Mouse (Mus musculus) layer of hippocampus, adult 18-20 months (tissue): ENCODE measurements at regions not wholly inside any gene's neighbourhood (a gene's known extent, or its start where the extent isn't known, plus 50 kb on each side); places are given as distances from the start of the nearest gene placed in this dataset.
"Not testable (repeated sequence)": the region's sequence is repeated elsewhere in the genome, so short reads cannot be mapped to it uniquely, and the experiment has no call there.

ENCODE experiments used
- DNase-seq, 2 experiments: peaks; one replicate each; pipeline ENCODE4 v3.0.0; 2022; ENCODE audit warnings: low spot score in 2 of 2

DNA sequence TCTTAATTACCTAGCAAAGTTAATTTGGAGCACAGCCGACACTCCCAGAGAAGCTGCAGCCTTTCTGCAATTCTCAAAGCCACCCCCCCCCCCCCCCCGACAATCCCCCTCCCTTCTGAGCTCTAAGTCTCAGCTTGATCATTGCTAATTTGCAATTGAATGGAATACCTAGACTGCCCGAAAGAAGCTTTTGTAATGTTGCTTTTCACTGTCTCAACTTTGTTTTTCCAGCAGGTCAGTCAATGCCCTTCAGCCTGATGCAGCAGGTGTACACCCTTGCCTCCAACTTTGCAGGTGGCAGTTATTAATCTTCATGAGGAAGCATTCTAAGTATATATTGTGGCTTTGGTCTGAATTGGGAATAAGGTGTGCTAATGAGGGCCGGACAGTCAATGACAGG, 1006.6 kb upstream of the Gm8797 start:
- DNase-seq = no peak

DNA sequence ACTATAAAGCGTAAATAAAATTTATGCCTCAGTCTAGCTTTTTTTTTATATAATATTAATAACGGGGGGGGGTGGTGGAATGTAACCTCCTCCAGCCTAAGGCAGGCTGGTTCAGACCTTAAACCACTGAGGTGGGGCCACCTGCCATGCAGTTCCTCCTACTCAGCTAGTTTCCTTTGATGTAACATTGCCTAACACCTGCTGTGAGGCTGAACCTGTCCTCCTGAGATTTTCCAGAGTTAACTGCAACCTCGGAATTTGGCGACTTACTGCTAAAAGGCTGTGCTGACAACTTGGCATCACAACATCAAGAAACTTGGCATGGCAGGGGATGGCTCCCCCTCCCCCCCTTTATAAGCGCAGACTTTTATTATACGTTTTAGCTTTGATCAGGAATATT, 1006.0 kb upstream of the Gm8797 start:
- no peak for DNase-seq

DNA sequence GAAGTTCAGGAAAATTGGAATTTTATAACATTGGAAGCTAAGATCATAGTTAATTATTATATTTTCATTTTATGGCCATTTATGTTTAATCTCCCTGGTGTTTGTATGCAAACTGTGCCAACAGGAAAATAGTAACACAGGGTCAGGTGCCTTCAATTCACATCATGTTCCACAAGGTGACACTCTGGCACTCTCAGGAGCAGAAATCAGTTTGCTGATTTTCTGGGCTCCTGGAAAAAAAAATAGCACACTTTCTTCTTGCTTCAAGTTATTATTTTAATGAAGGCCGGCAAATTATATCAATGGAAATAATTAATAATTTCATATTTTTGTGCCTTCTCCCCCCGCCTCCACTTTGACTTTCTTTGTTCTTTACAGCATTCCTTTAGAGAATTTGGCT, 994.5 kb upstream of the Gm8797 start:
- no peak for DNase-seq

DNA sequence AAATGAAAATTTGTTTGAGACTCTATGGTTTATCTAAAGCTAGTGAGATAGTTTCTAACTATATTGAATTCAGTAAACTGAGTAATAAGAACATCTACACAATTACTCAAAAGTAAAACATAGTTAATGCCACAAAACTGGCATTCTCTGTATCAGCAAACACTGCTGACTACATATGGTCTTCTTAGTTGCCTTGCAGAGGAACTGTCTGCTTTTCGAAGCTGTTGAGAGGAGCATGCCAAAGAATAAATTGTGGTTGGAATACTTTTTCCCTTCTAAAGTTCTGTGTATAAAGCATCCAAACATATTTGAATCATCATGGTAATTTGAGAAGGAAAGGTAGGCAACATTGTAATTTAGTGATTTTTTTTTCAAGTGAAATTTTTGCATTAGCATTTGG, 993.5 kb upstream of the Gm8797 start:
- no peak for DNase-seq

DNA sequence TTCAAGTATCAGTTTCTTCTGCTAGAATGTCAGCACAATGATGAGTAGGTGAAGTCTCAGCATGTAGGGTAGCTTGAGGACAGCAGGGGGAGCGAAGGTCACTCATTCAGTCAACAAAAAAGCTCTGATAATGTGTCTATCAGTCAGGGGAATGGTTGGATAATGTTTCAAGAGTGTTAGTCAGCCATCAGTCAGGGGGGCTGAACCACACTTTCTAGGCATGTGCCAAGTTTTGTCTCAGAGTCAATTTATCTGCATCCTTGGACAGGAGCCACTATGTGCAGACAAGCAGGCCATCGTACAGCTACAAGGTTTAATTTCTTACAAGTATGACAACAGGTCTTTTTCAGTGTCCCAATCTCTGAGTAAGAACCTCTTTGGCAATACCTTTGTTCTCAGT, 987.5 kb upstream of the Gm8797 start:
- no peak for DNase-seq

DNA sequence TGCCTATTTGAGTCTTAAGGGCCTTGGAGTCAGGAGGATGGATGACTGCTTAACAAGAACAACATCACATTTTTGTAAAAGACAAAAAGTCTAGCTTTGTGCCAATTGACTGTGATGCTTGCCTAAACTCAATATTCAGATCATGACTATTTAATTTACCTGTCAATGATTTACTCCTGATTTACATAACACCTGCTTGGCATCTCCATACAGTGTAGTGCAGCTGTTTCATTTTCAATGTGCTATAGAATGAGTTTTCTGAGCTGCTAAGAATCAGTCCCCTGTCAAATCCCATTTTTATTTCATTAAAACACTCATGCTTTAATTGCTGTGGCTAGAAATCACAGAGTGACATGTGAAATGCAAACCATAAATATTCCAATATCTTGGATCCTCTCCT, 974.0 kb upstream of the Gm8797 start:
- DNase-seq = no peak

DNA sequence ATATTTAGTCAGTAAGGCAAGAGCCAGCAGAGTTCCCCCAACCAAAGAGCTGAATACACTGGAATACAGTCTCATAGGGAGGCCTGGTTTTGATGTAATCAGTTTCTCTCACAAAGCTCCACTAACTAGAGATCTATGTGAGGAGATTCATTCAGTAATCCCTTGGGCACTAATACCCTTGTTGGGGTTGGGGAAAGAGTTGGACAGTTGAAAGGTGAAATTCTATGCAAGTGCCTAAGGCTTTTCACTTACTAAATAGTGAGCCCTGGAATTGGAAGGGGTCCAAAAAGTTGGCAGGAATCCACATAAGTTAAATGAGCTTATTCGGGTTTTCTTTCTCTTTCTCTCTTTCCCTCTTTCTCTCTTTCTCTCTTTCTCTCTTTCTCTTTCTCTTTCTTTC, 965.4 kb upstream of the Gm8797 start:
- DNase-seq = no peak

DNA sequence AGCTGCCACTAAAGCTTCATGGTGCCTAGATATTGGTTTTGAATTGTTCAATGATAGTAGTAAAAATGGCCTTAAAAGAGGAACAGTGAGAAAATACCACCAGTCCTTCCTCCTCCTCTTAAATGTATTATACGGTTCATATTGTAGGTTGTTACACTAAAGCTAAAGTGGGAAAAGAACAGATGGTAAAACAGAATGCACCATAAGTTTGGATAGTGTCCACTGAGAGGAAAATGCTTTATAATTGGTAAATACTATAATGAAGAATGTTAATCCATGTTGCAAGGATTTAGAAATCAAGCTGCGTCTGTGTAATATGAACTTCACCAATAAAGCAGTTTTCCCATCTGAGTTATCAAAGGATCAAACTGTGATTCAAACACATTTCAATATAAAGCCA, 957.5 kb upstream of the Gm8797 start:
- peak in 1 of 2 experiments; percentile 9 for DNase-seq

DNA sequence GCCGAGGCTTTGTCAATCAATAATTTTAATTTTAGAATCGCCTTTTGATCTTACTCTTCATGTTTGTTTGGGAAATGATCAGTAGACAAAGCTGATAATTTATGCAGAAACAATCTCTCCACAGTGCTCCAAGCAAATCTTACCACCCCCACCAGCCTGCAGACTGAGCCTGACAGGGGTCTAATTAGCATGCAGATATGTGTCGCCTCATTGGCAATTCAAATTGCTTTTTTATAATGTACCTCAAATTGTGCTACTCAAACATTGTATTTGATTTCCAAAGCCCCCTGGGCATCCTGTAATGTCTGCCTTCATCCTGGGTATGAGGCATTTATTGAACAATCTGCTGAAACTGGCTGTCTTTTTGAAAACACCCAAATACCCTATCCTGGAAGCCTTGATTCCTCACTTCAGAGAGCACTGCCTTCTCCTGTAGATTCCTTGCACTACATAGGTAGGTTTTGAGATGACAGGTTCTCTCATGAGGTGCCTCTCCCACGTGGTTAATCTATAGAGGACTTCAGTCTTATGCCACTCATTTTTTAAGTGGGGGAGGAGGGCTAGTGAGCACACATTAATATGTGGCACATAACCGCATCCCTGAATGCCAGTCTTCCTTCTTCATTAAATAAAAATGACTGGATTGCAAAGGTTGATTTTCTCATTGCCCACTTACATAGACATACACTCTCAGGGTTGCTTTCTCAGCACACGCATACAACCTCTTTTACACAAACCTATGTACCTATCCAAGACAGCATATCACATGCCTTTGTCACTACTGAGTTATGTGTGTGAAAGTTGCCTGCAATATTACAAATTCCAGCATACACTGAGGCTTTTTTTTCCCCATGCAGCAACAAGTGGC, 954.3 kb upstream of the Gm8797 start:
- DNase-seq = no peak

DNA sequence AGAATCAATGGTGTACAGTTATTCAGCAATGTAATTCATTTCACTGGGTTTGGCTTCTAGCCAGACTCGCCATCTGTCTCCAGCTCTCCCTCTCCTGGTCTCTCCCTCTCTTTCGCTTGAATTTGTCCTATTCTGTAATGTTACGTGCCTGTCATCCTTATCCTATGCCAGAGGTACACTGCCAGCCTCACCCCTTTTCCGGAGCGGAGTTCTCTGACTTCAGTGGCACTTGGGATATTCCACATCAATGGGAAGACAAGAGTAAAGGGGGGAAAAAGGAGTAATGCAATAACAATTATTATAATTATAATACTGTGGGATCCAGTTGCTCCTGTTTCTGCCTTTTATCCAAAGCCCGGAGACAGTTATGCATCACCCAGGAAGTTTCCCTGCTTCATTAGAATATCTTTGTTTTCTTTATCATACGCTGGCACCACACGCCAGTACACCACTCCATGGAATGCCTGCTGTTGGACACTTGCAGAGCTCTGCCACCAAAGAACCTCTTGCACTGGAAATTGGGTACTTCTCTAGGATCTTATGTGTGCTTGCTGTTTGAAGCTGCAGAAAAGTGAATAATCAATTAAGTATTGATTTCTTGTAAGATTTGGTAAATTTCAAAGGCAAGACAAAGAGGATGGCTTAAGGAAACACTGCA, 953.6 kb upstream of the Gm8797 start:
- DNase-seq = peak; percentile 63 to 81

DNA sequence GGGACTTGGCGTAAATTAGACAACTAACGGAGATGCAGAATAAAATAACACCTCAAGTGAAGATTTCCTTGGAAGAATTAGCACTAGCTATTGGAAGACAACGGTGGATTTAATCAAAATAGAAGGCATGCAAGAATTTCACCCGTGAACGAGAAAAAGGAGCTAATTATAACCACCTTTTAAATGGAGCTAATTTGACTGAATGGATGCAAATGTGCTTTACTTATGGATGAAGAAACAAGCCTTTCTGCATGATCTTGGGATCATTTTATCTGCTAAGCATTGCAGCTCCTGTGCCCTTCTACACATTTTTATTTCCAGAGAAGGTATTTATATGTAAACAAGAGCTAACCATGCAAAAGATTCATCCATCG, 953.1 kb upstream of the Gm8797 start:
- no peak for DNase-seq

DNA sequence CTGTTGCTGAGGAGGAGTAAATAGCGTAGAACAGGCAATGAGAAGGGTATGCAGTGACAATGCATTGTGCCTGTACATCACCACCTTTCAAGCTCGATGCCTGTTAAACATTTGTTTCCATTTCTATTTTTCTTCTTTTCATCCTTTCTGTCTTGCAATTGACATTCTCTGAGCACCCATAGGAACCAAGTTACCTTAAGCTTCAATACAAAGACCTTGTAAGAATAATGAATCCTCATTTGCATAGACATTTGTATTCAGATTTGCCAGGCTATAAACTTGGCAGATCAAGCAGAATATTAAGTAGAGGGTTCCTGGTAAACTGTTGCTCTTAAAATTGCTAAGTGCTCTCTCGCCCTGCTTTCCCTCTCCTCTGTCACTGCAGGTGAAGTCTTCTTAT, 952.2 kb upstream of the Gm8797 start:
- no peak for DNase-seq

DNA sequence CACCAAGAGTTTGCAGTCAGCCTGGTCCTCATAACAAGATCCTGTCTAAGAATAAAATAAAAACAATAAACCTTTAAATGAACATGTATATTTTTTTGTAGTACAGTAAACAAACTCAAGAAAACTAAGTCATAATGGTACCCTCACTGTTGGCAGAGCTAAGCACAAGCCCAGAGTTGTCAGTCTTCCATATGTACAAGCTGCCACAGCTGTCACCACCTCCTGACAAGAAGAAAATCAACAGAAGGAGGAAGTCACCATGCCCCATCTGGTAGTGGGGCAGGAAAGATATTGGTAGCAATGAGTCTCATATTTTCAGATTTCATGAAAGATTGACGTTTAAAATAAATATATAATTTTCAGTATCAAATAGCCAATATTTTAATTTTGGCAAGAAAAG, 916.1 kb upstream of the Gm8797 start:
- DNase-seq = no peak

DNA sequence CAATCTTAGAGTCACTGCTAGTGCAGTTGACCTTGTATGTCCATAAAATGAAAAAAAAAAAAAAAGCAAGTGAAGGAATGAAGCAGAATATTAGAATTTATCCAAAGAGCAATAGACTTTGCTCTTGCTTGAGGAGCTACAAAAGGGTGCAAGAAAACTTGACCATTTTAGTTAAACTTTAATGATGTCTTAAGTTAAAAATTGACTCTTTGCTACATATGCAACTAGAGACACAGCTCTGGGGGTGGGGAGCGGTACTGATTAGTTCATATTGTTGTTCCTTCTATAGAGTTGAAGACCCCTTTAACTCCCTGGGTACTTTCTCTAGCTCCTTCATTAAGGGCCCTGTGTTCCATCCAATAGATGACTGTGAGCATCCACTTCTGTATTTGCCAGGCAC, 915.0 kb upstream of the Gm8797 start:
- no peak for DNase-seq

DNA sequence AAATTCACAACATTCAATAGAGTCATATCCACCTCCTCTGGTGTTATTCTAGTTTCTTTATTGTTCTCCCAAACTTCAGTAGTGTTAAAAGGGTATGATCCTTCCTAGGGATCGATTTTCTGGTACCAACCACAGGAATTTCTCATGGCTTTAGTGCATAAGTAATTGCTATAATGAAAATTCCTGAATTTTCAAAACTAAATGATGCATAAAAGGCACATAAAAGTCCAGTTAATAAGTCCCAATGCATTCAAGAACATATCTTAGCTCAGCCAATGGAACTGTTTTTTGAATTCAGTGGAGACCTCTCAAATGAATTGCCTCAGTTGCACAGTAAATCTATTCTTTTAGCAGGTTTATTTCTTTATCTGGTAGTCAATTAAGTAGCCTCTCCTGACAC, 913.7 kb upstream of the Gm8797 start:
- DNase-seq = no peak

DNA sequence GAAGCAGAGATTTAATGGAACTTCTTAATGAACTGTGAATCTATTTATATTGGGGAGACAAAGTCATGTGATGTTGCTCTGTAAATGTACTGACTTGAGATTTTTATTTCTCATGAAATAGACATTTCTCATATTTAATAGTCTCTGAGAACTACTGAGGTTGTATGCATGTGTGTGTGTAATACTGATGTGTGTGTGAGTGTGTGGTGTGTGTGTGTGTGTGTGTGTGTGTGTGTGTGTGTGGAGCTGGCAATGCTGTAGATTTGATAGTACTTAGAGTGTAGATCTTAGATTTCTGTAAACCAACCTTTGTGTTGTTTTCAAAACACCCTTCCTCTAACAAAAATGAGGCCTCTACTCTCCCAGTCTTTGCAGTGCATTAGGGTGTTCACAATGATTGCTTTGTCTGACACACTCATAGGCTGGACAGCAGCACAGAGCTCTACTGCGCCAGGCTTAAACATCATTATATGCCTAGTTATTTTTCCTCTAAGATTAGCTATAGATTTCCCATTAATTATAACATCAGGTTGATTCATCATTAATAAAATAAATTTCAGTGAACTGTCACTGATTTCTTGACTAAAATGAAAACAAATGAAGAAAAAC, 895.5 kb upstream of the Gm8797 start:
- DNase-seq = no peak

DNA sequence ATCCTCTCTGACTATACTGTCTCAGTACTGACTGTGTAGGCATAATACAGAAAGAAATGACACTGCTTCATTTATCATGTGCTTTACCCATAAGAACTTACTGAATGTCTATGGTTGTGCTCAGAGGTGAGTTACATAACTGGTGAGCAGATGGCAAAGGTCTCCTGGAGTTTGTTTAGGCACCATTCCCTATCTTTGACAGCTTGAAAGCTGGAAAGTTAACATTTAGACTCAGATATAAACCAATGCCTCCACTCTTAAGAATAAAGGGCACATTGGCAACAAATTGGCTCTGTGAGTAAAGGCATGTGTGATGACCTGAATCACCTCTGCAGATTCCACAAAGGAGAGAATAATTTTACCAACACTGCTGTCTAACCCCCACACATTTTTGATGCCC, 894.0 kb upstream of the Gm8797 start:
- no peak for DNase-seq

DNA sequence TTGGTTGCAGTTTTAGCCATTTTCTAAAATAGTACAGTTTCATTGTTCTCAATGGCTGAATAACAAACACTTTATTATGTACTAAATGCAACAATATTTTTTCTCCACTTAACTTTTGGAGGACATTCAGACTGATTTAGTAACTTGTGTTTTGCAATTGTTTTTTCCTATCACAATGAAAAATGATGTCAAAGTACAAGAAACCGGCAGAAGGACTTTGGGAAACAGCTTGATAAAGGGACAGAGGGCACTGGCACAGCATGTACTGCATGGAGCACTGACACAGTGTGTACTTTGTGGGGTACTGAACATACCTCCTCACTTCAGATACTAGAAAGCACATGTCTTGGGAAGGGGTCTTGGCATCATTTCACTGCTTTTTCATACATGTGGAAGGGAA, 884.4 kb upstream of the Gm8797 start:
- no peak for DNase-seq

DNA sequence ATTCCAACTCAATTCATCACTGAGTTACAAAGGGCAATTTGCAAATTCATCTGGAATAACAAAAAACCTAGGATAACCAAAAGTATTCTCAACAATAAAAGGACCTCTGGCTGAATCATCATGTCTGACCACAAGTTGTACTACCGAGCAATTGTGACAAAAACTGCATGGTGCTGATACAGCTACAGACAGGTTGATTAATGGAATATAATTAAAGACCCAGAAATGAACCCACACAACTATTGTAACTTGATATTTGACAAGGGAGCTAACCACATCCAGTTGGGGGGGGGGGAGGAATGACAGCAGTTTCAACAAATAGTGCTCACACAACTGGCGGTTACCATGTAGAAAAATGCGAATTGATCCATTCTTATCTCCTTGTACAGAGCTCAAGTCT, 864.7 kb upstream of the Gm8797 start:
- DNase-seq = no peak

DNA sequence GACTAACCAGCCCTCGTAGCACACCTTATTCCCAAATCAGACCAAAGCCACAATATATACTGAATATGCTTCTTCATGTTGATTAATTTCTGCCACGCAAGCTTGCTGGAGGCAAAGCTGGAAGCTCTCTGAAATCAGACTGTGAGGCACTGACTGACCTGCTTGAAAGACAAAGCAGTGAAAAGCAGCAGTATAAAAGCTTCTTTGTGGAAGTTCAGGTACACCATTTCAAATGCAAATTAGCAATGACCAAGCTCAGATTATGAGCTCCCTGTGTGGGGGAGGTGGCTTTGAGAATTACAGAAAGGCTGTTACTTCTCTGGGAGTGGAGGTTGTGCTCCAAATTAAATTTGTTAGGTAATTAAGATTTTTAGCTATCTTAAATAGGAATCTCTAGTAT, 857.5 kb upstream of the Gm8797 start:
- DNase-seq = no peak

DNA sequence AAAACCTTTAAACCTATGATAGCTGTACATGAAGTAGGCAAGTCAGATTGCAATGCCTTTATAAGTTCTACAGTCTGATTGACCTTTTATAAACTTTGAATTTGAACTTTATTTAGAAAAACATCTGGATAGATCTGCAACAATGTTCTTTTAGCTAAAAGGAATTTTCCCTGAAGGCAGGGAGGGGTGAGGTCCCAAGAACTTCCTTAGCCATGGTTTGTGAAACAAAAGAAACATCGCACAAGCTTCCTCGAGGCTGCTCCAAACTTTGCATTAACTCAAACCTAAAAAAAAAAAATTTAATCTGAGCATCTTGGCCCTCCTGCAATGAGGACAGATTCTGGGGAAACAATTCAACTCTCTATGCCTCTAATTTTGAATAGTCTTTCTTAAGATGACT, 854.8 kb upstream of the Gm8797 start:
- DNase-seq = no peak

DNA sequence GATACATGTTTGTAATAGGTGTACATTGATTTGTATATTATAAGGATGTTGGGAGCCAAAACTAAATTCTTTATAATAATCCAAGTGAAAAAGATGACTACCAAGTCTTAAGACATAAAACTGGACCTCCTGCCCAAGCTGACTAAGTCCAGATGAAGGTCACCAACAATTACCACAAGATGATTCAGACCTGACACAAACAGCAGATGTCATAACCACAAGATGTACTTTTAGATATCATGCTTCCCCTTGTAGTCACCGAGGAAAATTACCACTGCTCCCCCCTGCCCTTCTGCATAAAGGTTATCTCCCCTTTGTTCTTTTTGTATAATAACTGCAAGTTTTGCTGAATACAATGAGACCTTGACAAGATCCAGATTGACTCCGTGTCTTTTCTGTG, 843.0 kb upstream of the Gm8797 start:
- DNase-seq = not testable (repeated sequence)

DNA sequence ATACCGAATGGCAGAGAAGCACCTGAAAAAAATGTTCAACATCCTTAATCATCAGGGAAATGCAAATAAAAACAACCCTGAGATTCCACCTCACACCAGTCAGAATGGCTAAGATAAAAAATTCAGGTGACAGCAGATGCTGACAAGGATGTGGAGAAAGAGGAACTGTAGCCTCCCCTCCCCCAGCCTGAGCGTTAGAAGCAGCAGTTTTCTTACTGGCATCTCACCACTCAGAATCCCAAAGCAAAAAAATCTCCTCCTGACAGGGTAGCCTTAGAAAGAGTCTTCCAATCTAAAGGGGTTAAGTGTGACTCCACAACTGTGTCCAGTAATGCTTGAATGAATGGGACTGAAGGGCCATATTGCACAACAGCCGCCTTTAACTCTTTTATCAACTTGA, 819.9 kb upstream of the Gm8797 start:
- DNase-seq = not testable (repeated sequence)
